Comparison of ENCODE assay signal across 9 mouse cellular contexts in genomic region chr14:13236929-13237328, GRCm38 (mm10). TPM values are rescaled to one million over a fixed set of nuclear protein-coding genes. Genes with fewer than 3 reads are reported as not detected.
DNase-seq lines count a peak whose midpoint lies in the region; ATAC-seq and TF ChIP-seq lines count a peak whose summit lies in the region.
"Had no signal": no experiment of that assay in that cellular context is flagged by ENCODE, and none has a peak within 500 bp of the region (broad histone marks: within the 10 kb centered on the region; RNA-seq: fewer than 3 reads in every experiment).

No protein-coding gene starts in this region.

- TF ChIP-seq RAD21 in MEL (IDR thresholded peaks at IDR 0.05; ENCODE audit: low read depth, low read length) = peak; percentile 45

- no peak overlapping the region for H3K27ac ChIP-seq in layer of hippocampus, adult 2 months
- no peak overlapping the region for H3K27ac ChIP-seq in MEL (ENCODE audit: control insufficient read depth, low read depth, low read length)

- no peaks in the 10 kb centered on the region for H3K9me3 ChIP-seq in MEL (replicated peaks; ENCODE audit: insufficient read depth, low read length)

- TF ChIP-seq CTCF in layer of hippocampus, adult 2 months (conservative IDR thresholded peaks at IDR 0.05) = peak; percentile 86
- TF ChIP-seq CTCF in MEL (IDR thresholded peaks at IDR 0.05 in 2 of 3, conservative IDR thresholded peaks at IDR 0.05 in 1 of 3; ENCODE audit: control insufficient read depth in 1 of 3, insufficient read depth in 1 of 3, low read depth in 2 of 3, low read length in 3 of 3, poor library complexity in 1 of 3, severe bottlenecking in 1 of 3) = peak in 2 of 3 experiments; percentile 27 to 48; a peak in 3 of 6 replicates

- no peak overlapping the region for H3K4me3 ChIP-seq in layer of hippocampus, adult 2 months
- H3K4me3 ChIP-seq in MEL (ENCODE audit: control insufficient read depth in 1 of 2, insufficient read depth in 1 of 2, low read depth in 2 of 2, low read length in 2 of 2) = no peak overlapping the region

- no peaks in the 10 kb centered on the region for H3K4me1 ChIP-seq in MEL (ENCODE audit: control insufficient read depth in 1 of 2, insufficient read depth in 2 of 2, low read length in 2 of 2)

- no peak for TF ChIP-seq POLR2A in MEL (IDR thresholded peaks at IDR 0.05; ENCODE audit: control insufficient read depth in 1 of 2, insufficient read depth in 1 of 2, low read depth in 1 of 2, low read length in 2 of 2, poor library complexity in 1 of 2)

- no peaks in the 10 kb centered on the region for H3K36me3 ChIP-seq in MEL (ENCODE audit: control insufficient read depth in 1 of 2, insufficient read depth in 2 of 2, low read length in 2 of 2)

- DNase-seq in adrenal gland, postnatal 10 days = peak; percentile 41
- DNase-seq in adrenal gland, adult 2 months = no peak
- peak; percentile 20 to 60 for DNase-seq in layer of hippocampus, adult 2 months (ENCODE audit: low spot score in 2 of 2)
- DNase-seq in layer of hippocampus, adult 9-11 months = no peak
- DNase-seq in MEL (ENCODE audit: low read depth, low spot score) = peak; percentile 24
- DNase-seq in embryo, embryonic 11 days = peak; percentile 54
- DNase-seq in spleen, adult 12 weeks (ENCODE audit: low spot score) = no peak

- no peaks in the 10 kb centered on the region for H3K79me2 ChIP-seq in MEL (ENCODE audit: control insufficient read depth, insufficient read depth, low read length, poor library complexity)

- H3K9ac ChIP-seq in MEL (ENCODE audit: control insufficient read depth, low read depth, low read length, poor library complexity, severe bottlenecking) = no peak overlapping the region

- no peaks in the 10 kb centered on the region for H3K27me3 ChIP-seq in MEL (ENCODE audit: control insufficient read depth in 1 of 2, insufficient read depth in 2 of 2, low read length in 2 of 2)

- TF ChIP-seq EP300 in MEL (IDR thresholded peaks at IDR 0.05; ENCODE audit: low read depth in 1 of 2, low read length in 2 of 2) = no peak

- 0 out of 2 replicates have a peak, but pooled peaks have one; percentile 61 for ATAC-seq in megakaryocyte-erythroid progenitor cell, adult 5-6 weeks (replicated peaks; ENCODE audit: low FRiP score, low TSS enrichment, poor library complexity, severe bottlenecking)

TF ChIP-seq in MEL, 35 proteins besides CTCF, POLR2A, EP300 and RAD21:
- TF ChIP-seq HCFC1 (IDR thresholded peaks at IDR 0.05; ENCODE audit: low read depth, low read length) (no peak), ZKSCAN1 (IDR thresholded peaks at IDR 0.05; ENCODE audit: low read depth, low read length) (no peak), SMC3 (IDR thresholded peaks at IDR 0.05; ENCODE audit: low read depth, low read length) (peak; percentile 72), BHLHE40 (IDR thresholded peaks at IDR 0.05; ENCODE audit: borderline replicate concordance, low read depth, low read length) (no peak), ZNF384 (IDR thresholded peaks at IDR 0.05; ENCODE audit: low read depth, low read length) (no peak), KAT2A (conservative IDR thresholded peaks at IDR 0.05; ENCODE audit: low read depth, low read length) (no peak), SIN3A (IDR thresholded peaks at IDR 0.05; ENCODE audit: low read length) (no peak), MAZ (IDR thresholded peaks at IDR 0.05; ENCODE audit: low read depth, low read length) (no peak), USF2 (IDR thresholded peaks at IDR 0.05; ENCODE audit: borderline replicate concordance in 1 of 2, insufficient read depth in 1 of 2, low read depth in 1 of 2, low read length in 2 of 2) (no peak), ZC3H11A (IDR thresholded peaks at IDR 0.05; ENCODE audit: low read depth, low read length) (peak; percentile 39), ELF1 (IDR thresholded peaks at IDR 0.05; ENCODE audit: low read depth, low read length) (no peak), NELFE (IDR thresholded peaks at IDR 0.05; ENCODE audit: low read depth, low read length) (no peak), MYC (IDR thresholded peaks at IDR 0.05; ENCODE audit: low read depth, low read length) (no peak), MYB (IDR thresholded peaks at IDR 0.05; ENCODE audit: low read depth, low read length) (no peak)
TF ChIP-seq in MEL: peak in this region for 2.

RNA-seq across cellular contexts. Expression of gene Synpr, which starts 47.7 kb away (rescaled TPM):
- total RNA-seq in adrenal gland, postnatal 10 days (2021) = 1 to 10 TPM; 4.9 to 7.0 TPM
- total RNA-seq in adrenal gland, adult 2 months (2021) = 10 to 100 TPM in 1 of 2 experiments, 1 to 10 TPM in 1; 5.0 to 13.9 TPM
- polyA plus RNA-seq in adrenal gland, adult 2 months (2012; rRNA removed) = 1.8 TPM in 2 replicates
- 100 to 1,000 TPM; 178 to 179 TPM for total RNA-seq in layer of hippocampus, adult 2 months (2021)
- total RNA-seq in MEL (2012; rRNA removed) = not detected in 2 replicates
- not detected for polyA plus RNA-seq in MEL (2012; ENCODE audit: insufficient read depth in 1 of 2, insufficient read length in 2 of 2, low read depth in 1 of 2, low replicate concordance in 2 of 2, missing spikeins in 1 of 2)
- not detected in 2 replicates for total RNA-seq in megakaryocyte-erythroid progenitor cell, adult 5-6 weeks (2014; fragmentation: Nextera tagmentation)
- total RNA-seq in megakaryocyte-erythroid progenitor cell, adult 5-6 weeks (2017) = not detected in 2 replicates
- polyA plus RNA-seq: testis, adult 2 months had no signal

Comparison
In these comparisons a context has a peak if more than half of its experiments do, and no peak if none do; other contexts are left out.
1. DNase-seq: peak in adrenal gland, postnatal 10 days (single experiment), layer of hippocampus, adult 2 months (2 of 2), MEL (single experiment) and embryo, embryonic 11 days (single experiment); none in adrenal gland, adult 2 months (single experiment), layer of hippocampus, adult 9-11 months (single experiment) and spleen, adult 12 weeks (single experiment).
2. RNA of gene Synpr, which starts 47.7 kb away (total RNA-seq): 178 to 179 TPM in layer of hippocampus, adult 2 months; 5.0 to 13.9 TPM in adrenal gland, adult 2 months, 4.9 to 7.0 TPM in adrenal gland, postnatal 10 days, not detected in MEL and not detected in megakaryocyte-erythroid progenitor cell, adult 5-6 weeks; every median in the first group is over 10 times any median in the second.